Mouse (Mus musculus) heart, embryonic 16.5 days (tissue): ENCODE results near the gene Babam1. TPM values are rescaled to one million over a fixed set of nuclear protein-coding genes. Genes with fewer than 3 reads are reported as not detected.

Experiments
- polyA plus RNA-seq: library from polyadenylated mRNA; unstranded; fragments of >200 nt; fragmentation: Nextera tagmentation; extraction: Ambion mirVana; gene quantifications from 2 replicates; pipeline ENCODE4 v1.2.1, GENCODE M21; 2015

Gene Babam1
- polyA plus RNA-seq, 1 experiment from 2014 or later, result 86.4 TPM

Other genes with a start within 250 kb of the Babam1 start
- 12.6 and 16.6 TPM in 2 replicates for gene Myo9b, start 124.1 kb upstream of the Babam1 start, polyA plus RNA-seq
- gene Haus8, start 123.9 kb upstream of the Babam1 start, polyA plus RNA-seq, result 125 and 130 TPM in 2 replicates
- 77.2 and 82.0 TPM in 2 replicates for gene Use1, start 30.0 kb upstream of the Babam1 start, polyA plus RNA-seq
- 5.7 and 6.2 TPM in 2 replicates for gene Ocel1, start 25.6 kb upstream of the Babam1 start, polyA plus RNA-seq
- 38.1 and 43.0 TPM in 2 replicates for gene Nr2f6, start 14.9 kb upstream of the Babam1 start, polyA plus RNA-seq
- 20.6 and 24.4 TPM in 2 replicates for gene Ushbp1, start 1.1 kb upstream of the Babam1 start, polyA plus RNA-seq
- gene Ankle1, start 9.1 kb downstream of the Babam1 start, polyA plus RNA-seq, result 32.9 and 33.8 TPM in 2 replicates
- 41.7 and 48.7 TPM in 2 replicates for gene Abhd8, start 66.8 kb downstream of the Babam1 start, polyA plus RNA-seq
- 175 and 192 TPM in 2 replicates for gene Mrpl34, start 68.1 kb downstream of the Babam1 start, polyA plus RNA-seq
- 78.2 and 83.7 TPM in 2 replicates for gene Dda1, start 72.3 kb downstream of the Babam1 start, polyA plus RNA-seq
- 0.37 and 0.76 TPM in 2 replicates for gene Ano8, start 89.1 kb downstream of the Babam1 start, polyA plus RNA-seq
- 12.3 and 12.5 TPM in 2 replicates for gene Gtpbp3, start 91.2 kb downstream of the Babam1 start, polyA plus RNA-seq
- gene Plvap, start 114.9 kb downstream of the Babam1 start, polyA plus RNA-seq, result 86.4 and 106 TPM in 2 replicates
- gene Ccdc194, start 128.8 kb downstream of the Babam1 start, polyA plus RNA-seq, result 0.29 and 0.54 TPM in 2 replicates
- 36.6 and 46.5 TPM in 2 replicates for gene Bst2, start 140.6 kb downstream of the Babam1 start, polyA plus RNA-seq
- gene Mvb12a, start 146.1 kb downstream of the Babam1 start, polyA plus RNA-seq, result 60.3 and 65.8 TPM in 2 replicates
- 0.99 and 1.4 TPM in 2 replicates for gene Tmem221, start 162.0 kb downstream of the Babam1 start, polyA plus RNA-seq
- 0.06 and 0.18 TPM in 2 replicates for gene Nxnl1, start 169.7 kb downstream of the Babam1 start, polyA plus RNA-seq
- 25.1 and 26.2 TPM in 2 replicates for gene Slc27a1, start 172.0 kb downstream of the Babam1 start, polyA plus RNA-seq
- gene Pgls, start 195.3 kb downstream of the Babam1 start, polyA plus RNA-seq, result 188 and 205 TPM in 2 replicates
- 3.9 and 4.4 TPM in 2 replicates for gene Fam129c, start 200.8 kb downstream of the Babam1 start, polyA plus RNA-seq
- 54.4 and 56.0 TPM in 2 replicates for gene Colgalt1, start 214.1 kb downstream of the Babam1 start, polyA plus RNA-seq